Mouse (Mus musculus) G1E (cell line): Measurements from ENCODE around the gene Olfr1506.
"Not testable (repeated sequence)": the region's sequence is repeated elsewhere in the genome, so short reads cannot be mapped to it uniquely, and the experiment has no call there.

ENCODE experiments used
- CTCF ChIP-seq: IDR thresholded peaks from 2 replicates; pipeline ENCODE4 v1.5.1; 2012; ENCODE audit warnings: low read depth, low read length, inconsistent platforms, mixed read lengths
- GATA1 ChIP-seq: IDR thresholded peaks from 2 replicates; pipeline ENCODE4 v1.6.1; 2012; ENCODE audit warnings: borderline replicate concordance, low read length, inconsistent platforms, mixed read lengths

DNA sequence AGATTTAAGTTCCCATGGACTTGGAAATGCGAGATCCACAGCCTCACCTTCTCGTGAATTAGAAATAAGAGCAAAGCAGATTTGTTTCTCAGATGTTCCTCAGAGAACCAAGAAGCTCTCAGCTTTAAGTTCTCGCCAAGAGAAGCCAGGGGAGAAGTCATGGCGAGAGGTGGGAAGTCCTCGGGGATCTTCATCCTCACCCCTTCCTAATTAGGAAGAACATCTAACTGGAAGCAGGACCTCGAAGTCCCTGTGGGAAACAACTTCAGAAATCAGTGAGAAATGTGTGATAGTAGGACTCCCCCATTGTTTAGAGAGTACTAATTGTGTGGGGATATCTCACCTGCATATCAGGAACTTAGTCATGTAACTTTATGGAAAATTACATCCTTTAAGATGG lies at the start of gene Olfr1506:
- not testable (repeated sequence) for TF ChIP-seq CTCF, GATA1
